Mouse (Mus musculus) ES-Bruce4 (cell line): ENCODE results near the gene Ankmy1.

ENCODE experiments used
- CTCF ChIP-seq: IDR thresholded peaks from one replicate; pipeline ENCODE4 v1.8.1; 2011; ENCODE audit warnings: low read depth, low read length
- EP300 ChIP-seq: IDR thresholded peaks from 2 replicates; pipeline ENCODE4 v1.6.1; 2011; ENCODE audit warnings: low read depth, low read length; ENCODE audit not compliant: insufficient read depth

- TF ChIP-seq CTCF (no peak), EP300 (no peak)
These were observed 18.8 kb upstream of the Ankmy1 start for GRCm38 (mm10) chr1:92921496-92921895.
